Mouse (Mus musculus): ENCODE data around the gene Ibsp. TPM values are rescaled to one million over a fixed set of nuclear protein-coding genes. Genes with fewer than 3 reads are reported as not detected.

The Ibsp gene
- polyA plus RNA-seq (2014; fragmentation: Nextera tagmentation; extraction: Ambion mirVana): 0.08 and 0.16 TPM in 2 replicates

- no peaks in the 10 kb centered on the region for H3K4me1 ChIP-seq (replicated peaks; ENCODE audit: control insufficient read depth, insufficient read depth, low read length)
- no peak within 1 kb of the TSS for H3K4me3 ChIP-seq (ENCODE audit: low read depth, low read length)
- H3K9ac ChIP-seq (ENCODE audit: low read length): no peak within 1 kb of the TSS
- ATAC-seq (replicated peaks; ENCODE audit: low FRiP score, low TSS enrichment, low read depth): no peak
- no peaks in the 10 kb centered on the region for H3K9me3 ChIP-seq (ENCODE audit: control insufficient read depth, low read length)
- no peaks in the 10 kb centered on the region for H3K36me3 ChIP-seq (ENCODE audit: control insufficient read depth, insufficient read depth, low read length)
- H3K27ac ChIP-seq (ENCODE audit: low read depth): no peak within 1 kb of the TSS
- H3K4me2 ChIP-seq (ENCODE audit: low read length): no peak within 1 kb of the TSS
- no peak for DNase-seq (ENCODE audit: low spot score)
- no peaks in the 10 kb centered on the region for H3K27me3 ChIP-seq (replicated peaks; ENCODE audit: control insufficient read depth, insufficient read depth, low read length)
- WGBS: 61% methylated on average over 6 of the region's 6 CpGs
Observed at GRCm38 (mm10) chr5:104298994-104299393, at the start of gene Ibsp. TSS of gene Ibsp (plus strand) at chr5:104299171.

- no peak for DNase-seq (ENCODE audit: low spot score)
- no peaks in the 10 kb centered on the region for H3K27me3 ChIP-seq (replicated peaks; ENCODE audit: control insufficient read depth, insufficient read depth, low read length)
- H3K9ac ChIP-seq (ENCODE audit: low read length): no peak overlapping the region
- no peaks in the 10 kb centered on the region for H3K9me3 ChIP-seq (ENCODE audit: control insufficient read depth, low read length)
- 80% methylated on average over 5 of the region's 5 CpGs for WGBS
- H3K4me2 ChIP-seq (ENCODE audit: low read length): no peak overlapping the region
- no peaks in the 10 kb centered on the region for H3K4me1 ChIP-seq (replicated peaks; ENCODE audit: control insufficient read depth, insufficient read depth, low read length)
- H3K4me3 ChIP-seq (ENCODE audit: low read depth, low read length): no peak overlapping the region
- ATAC-seq (replicated peaks; ENCODE audit: low FRiP score, low TSS enrichment, low read depth): no peak
- H3K36me3 ChIP-seq (ENCODE audit: control insufficient read depth, insufficient read depth, low read length): no peaks in the 10 kb centered on the region
- H3K27ac ChIP-seq (ENCODE audit: low read depth): no peak overlapping the region
Observed at GRCm38 (mm10) chr5:104251811-104252210, 47.2 kb upstream of the Ibsp start.

DNA sequence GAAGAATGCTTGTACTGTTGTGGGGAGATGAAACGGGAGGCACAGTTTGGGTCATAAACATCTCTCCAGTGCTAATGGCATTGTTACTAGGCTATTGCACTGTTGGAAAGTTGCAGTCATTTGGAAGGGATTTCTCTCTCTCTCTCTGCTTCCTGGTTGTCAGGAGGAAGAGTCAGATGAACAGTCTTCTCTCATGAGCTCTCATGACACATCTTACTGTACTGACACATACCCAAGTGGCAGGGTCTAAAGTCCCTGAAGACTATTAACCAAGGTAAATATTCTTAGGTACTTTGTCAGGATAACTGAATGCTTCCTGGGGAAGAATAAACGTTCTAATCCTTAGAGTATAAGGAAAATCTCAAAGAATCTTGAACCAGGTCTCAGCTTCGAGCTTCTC is 42.4 kb upstream of the Ibsp start:
- 52% methylated on average over 3 of the region's 3 CpGs for WGBS
- H3K9me3 ChIP-seq (ENCODE audit: control insufficient read depth, low read length): no peaks in the 10 kb centered on the region

DNA sequence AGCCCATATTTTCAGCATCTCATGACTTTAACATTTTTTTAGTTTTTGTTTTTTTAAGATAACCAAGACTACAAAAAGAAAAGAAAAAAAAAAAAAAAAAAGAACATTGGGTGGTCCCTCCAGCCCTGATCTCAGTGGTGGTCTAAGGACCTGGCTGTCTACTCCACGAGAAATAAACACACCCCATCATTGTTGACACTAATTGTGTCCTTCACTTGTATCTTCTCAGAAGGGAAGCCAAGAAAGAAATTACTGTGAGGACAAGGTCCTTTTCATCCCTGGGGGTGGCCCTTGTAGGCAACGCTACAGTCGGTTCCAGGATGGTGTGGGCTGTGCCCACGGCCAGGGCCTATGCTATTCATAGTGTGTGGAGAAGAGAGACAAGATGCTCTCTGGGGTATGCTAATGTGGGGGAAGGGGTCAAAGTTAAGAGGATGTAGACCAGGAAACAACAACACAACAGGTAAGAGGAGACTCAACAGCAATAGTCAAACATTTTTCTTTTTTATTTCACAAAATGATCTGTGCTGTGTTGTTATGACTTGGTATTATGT is 37.0 kb upstream of the Ibsp start:
- H3K27ac ChIP-seq (ENCODE audit: low read depth): no peak overlapping the region

More for the DNA sequence above, 42.4 kb upstream of the Ibsp start:
- Histone ChIP-seq H3K36me3 (ENCODE audit: control insufficient read depth, insufficient read depth, low read length) (no peaks in the 10 kb centered on the region), H3K27ac (ENCODE audit: low read depth) (no peak overlapping the region), H3K4me1 (replicated peaks; ENCODE audit: control insufficient read depth, insufficient read depth, low read length) (no peaks in the 10 kb centered on the region), H3K4me3 (ENCODE audit: low read depth, low read length) (no peak overlapping the region), H3K9ac (ENCODE audit: low read length) (no peak overlapping the region), H3K27me3 (replicated peaks; ENCODE audit: control insufficient read depth, insufficient read depth, low read length) (no peaks in the 10 kb centered on the region), H3K4me2 (ENCODE audit: low read length) (no peak overlapping the region)
- DNase-seq (ENCODE audit: low spot score) (no peak), ATAC-seq (replicated peaks; ENCODE audit: low FRiP score, low TSS enrichment, low read depth) (no peak)

DNA sequence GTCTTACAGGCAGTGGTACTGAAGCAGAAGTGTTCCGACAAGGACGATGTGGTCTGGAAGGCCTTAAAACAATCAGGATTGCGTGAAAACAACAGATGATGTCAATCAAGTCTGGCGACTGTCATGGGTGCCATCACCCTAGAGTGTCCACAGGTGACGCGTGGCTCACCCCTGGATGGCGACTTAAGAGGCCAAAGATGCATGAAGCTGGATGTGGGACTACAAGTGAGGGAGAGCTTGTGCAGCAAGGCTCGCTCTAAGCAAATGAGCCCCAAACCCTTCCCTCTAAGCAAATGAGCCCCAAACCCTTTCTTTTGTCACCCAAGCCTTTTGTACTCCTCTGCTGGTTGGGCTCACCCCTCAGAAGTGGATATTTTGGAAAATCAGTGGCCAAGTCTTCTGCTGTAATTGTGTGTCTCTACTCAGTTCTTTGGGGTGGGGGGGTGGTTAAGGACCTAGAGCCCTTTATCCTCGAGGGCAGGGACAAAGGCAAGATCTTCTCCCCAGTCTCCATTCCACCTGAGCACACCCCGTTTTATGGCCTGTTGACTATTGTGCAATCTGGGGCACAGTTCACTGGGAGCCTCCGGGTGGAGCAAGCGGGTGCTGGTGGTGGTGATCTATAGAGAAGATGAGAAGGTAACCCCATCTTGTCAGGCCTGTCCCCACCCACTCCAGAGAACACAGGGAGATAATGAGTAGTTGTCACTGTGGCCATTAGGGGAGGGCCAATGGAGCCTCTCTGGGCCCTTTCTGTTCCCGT is 35.8 kb upstream of the Ibsp start:
- H3K9ac ChIP-seq (ENCODE audit: low read length): no peak overlapping the region
- no peak for ATAC-seq (replicated peaks; ENCODE audit: low FRiP score, low TSS enrichment, low read depth)
- H3K4me1 ChIP-seq (replicated peaks; ENCODE audit: control insufficient read depth, insufficient read depth, low read length): no peaks in the 10 kb centered on the region
- WGBS: 86% methylated on average over 13 of the region's 13 CpGs
- H3K27me3 ChIP-seq (replicated peaks; ENCODE audit: control insufficient read depth, insufficient read depth, low read length): no peaks in the 10 kb centered on the region
- no peak overlapping the region for H3K4me3 ChIP-seq (ENCODE audit: low read depth, low read length)
- no peak for DNase-seq (ENCODE audit: low spot score)
- no peaks in the 10 kb centered on the region for H3K9me3 ChIP-seq (ENCODE audit: control insufficient read depth, low read length)
- no peaks in the 10 kb centered on the region for H3K36me3 ChIP-seq (ENCODE audit: control insufficient read depth, insufficient read depth, low read length)
- no peak overlapping the region for H3K27ac ChIP-seq (ENCODE audit: low read depth)
- no peak overlapping the region for H3K4me2 ChIP-seq (ENCODE audit: low read length)

More for the DNA sequence above, 37.0 kb upstream of the Ibsp start:
- H3K36me3 ChIP-seq (ENCODE audit: control insufficient read depth, insufficient read depth, low read length): no peaks in the 10 kb centered on the region
- no peak overlapping the region for H3K4me3 ChIP-seq (ENCODE audit: low read depth, low read length)
- H3K27me3 ChIP-seq (replicated peaks; ENCODE audit: control insufficient read depth, insufficient read depth, low read length): no peaks in the 10 kb centered on the region
- DNase-seq (ENCODE audit: low spot score) (no peak), ATAC-seq (replicated peaks; ENCODE audit: low FRiP score, low TSS enrichment, low read depth) (no peak)
- WGBS: 42% methylated on average over 4 of the region's 4 CpGs
- H3K4me1 ChIP-seq (replicated peaks; ENCODE audit: control insufficient read depth, insufficient read depth, low read length): no peaks in the 10 kb centered on the region
- H3K9me3 ChIP-seq (ENCODE audit: control insufficient read depth, low read length): no peaks in the 10 kb centered on the region
- no peak overlapping the region for H3K9ac ChIP-seq (ENCODE audit: low read length)
- no peak overlapping the region for H3K4me2 ChIP-seq (ENCODE audit: low read length)

DNA sequence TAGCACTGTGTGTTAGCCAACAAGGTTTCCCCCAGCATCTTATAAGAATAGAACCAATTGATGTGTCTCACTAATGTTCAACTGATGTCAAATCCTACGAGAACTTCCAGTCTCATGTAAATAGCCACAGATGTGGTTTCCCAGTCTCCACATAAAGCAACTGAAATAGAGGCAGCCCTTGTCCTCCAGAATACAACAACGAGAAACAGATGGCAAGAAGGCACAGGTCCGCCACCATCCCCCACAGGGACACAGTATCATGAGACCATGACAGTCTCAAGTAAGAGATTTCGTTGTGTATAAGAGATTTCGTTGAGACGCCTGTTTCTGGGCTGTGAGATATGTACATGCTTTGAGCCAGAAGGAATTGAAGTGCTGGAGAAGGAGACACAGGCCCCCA is 4.8 kb upstream of the Ibsp start:
- Histone ChIP-seq H3K9ac (ENCODE audit: low read length) (no peak overlapping the region), H3K4me3 (ENCODE audit: low read depth, low read length) (no peak overlapping the region), H3K36me3 (ENCODE audit: control insufficient read depth, insufficient read depth, low read length) (no peaks in the 10 kb centered on the region), H3K4me1 (replicated peaks; ENCODE audit: control insufficient read depth, insufficient read depth, low read length) (no peaks in the 10 kb centered on the region), H3K9me3 (ENCODE audit: control insufficient read depth, low read length) (no peaks in the 10 kb centered on the region), H3K4me2 (ENCODE audit: low read length) (no peak overlapping the region), H3K27me3 (replicated peaks; ENCODE audit: control insufficient read depth, insufficient read depth, low read length) (no peaks in the 10 kb centered on the region), H3K27ac (ENCODE audit: low read depth) (no peak overlapping the region)
- 68% methylated on average over 6 of the region's 6 CpGs for WGBS
- no peak for ATAC-seq (replicated peaks; ENCODE audit: low FRiP score, low TSS enrichment, low read depth)
- no peak for DNase-seq (ENCODE audit: low spot score)

DNA sequence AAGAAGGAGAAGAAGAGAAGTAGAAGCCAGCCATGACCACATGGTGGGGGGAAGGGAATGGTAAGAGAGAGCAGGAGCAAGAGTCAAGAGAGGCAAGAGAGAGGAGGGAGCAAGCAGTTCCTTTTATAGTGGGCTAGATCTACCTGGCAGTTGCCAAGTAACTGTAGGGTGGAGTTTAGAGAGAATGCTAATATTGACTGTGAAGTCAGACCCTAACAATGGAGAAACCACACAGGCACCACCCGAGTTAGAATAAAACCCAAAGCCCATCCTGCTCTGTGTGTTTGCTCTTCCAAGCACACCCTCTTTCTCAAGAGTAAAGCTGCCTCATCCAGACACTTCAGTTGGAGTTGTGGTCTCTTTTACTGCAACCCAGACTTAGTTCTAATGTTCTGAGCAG is 15.1 kb downstream of the Ibsp start:
- ATAC-seq (replicated peaks; ENCODE audit: low FRiP score, low TSS enrichment, low read depth) (no peak), DNase-seq (ENCODE audit: low spot score) (no peak)
- Histone ChIP-seq H3K4me3 (ENCODE audit: low read depth, low read length) (no peak overlapping the region), H3K27me3 (replicated peaks; ENCODE audit: control insufficient read depth, insufficient read depth, low read length) (no peaks in the 10 kb centered on the region), H3K4me2 (ENCODE audit: low read length) (no peak overlapping the region), H3K4me1 (replicated peaks; ENCODE audit: control insufficient read depth, insufficient read depth, low read length) (no peaks in the 10 kb centered on the region), H3K9me3 (ENCODE audit: control insufficient read depth, low read length) (no peaks in the 10 kb centered on the region), H3K36me3 (ENCODE audit: control insufficient read depth, insufficient read depth, low read length) (no peaks in the 10 kb centered on the region), H3K9ac (ENCODE audit: low read length) (no peak overlapping the region), H3K27ac (ENCODE audit: low read depth) (no peak overlapping the region)
- 61% methylated on average over 1 of the region's 1 CpGs for WGBS

- H3K9me3 ChIP-seq (ENCODE audit: control insufficient read depth, low read length): no peaks in the 10 kb centered on the region
- DNase-seq (ENCODE audit: low spot score) (no peak), ATAC-seq (replicated peaks; ENCODE audit: low FRiP score, low TSS enrichment, low read depth) (no peak)
- H3K9ac ChIP-seq (ENCODE audit: low read length): no peak within 1 kb of the TSS
- no peaks in the 10 kb centered on the region for H3K4me1 ChIP-seq (replicated peaks; ENCODE audit: control insufficient read depth, insufficient read depth, low read length)
- H3K4me3 ChIP-seq (ENCODE audit: low read depth, low read length): no peak within 1 kb of the TSS
- 89% methylated on average over 6 of the region's 6 CpGs for WGBS
- H3K36me3 ChIP-seq (ENCODE audit: control insufficient read depth, insufficient read depth, low read length): no peaks in the 10 kb centered on the region
- no peaks in the 10 kb centered on the region for H3K27me3 ChIP-seq (replicated peaks; ENCODE audit: control insufficient read depth, insufficient read depth, low read length)
- H3K27ac ChIP-seq (ENCODE audit: low read depth): no peak within 1 kb of the TSS
- no peak within 1 kb of the TSS for H3K4me2 ChIP-seq (ENCODE audit: low read length)
Observed at GRCm38 (mm10) chr5:104325029-104325428, 26.1 kb downstream of the Ibsp start, which contains the start of gene Mepe. TSS of gene Mepe (plus strand) at chr5:104325329.

GRCm38 (mm10) chr5:104326884-104327283 is 27.9 kb downstream of the Ibsp start:
- no peak overlapping the region for H3K27ac ChIP-seq (ENCODE audit: low read depth)
- ATAC-seq (replicated peaks; ENCODE audit: low FRiP score, low TSS enrichment, low read depth) (no peak), DNase-seq (ENCODE audit: low spot score) (no peak)
- 51% methylated on average over 4 of the region's 4 CpGs for WGBS
- no peaks in the 10 kb centered on the region for H3K36me3 ChIP-seq (ENCODE audit: control insufficient read depth, insufficient read depth, low read length)
- no peaks in the 10 kb centered on the region for H3K4me1 ChIP-seq (replicated peaks; ENCODE audit: control insufficient read depth, insufficient read depth, low read length)
- no peaks in the 10 kb centered on the region for H3K27me3 ChIP-seq (replicated peaks; ENCODE audit: control insufficient read depth, insufficient read depth, low read length)
- H3K4me2 ChIP-seq (ENCODE audit: low read length): no peak overlapping the region
- H3K4me3 ChIP-seq (ENCODE audit: low read depth, low read length): no peak overlapping the region
- no peak overlapping the region for H3K9ac ChIP-seq (ENCODE audit: low read length)
- H3K9me3 ChIP-seq (ENCODE audit: control insufficient read depth, low read length): no peaks in the 10 kb centered on the region
